Mouse (Mus musculus) brain, embryonic 14.5 days (tissue): ENCODE measurements around the gene Stk24.

Experiments used
- CTCF ChIP-seq: fragments of 200-500 bp; IDR thresholded peaks from 2 replicates; pipeline ENCODE4 v1.5.1; 2012; ENCODE audit warnings: inconsistent platforms, mild to moderate bottlenecking, moderate library complexity, borderline replicate concordance; ENCODE audit not compliant: insufficient read depth, insufficient read length; ENCODE audit errors: extremely low read depth
- POLR2A ChIP-seq: fragments of 200-500 bp; IDR thresholded peaks from 2 replicates; pipeline ENCODE4 v1.6.1; 2012; ENCODE audit warnings: mild to moderate bottlenecking, inconsistent platforms, borderline replicate concordance; ENCODE audit not compliant: poor library complexity, insufficient read depth, insufficient read length, severe bottlenecking; ENCODE audit errors: extremely low read depth

GRCm38 (mm10) chr14:121244104-121244503, 135.7 kb downstream of the Stk24 start:
- TF ChIP-seq CTCF: no peak
- TF ChIP-seq POLR2A: no peak
